Mouse (Mus musculus) forebrain, embryonic 10.5 days (tissue): ENCODE results near the gene Pea15a. TPM values are rescaled to one million over a fixed set of nuclear protein-coding genes. Genes with fewer than 3 reads are reported as not detected.
A peak's percentile ranks its signal among the peaks of the same experiment; 100 is the strongest.

Source experiments
- DNase-seq: peaks from one replicate; pipeline ENCODE4 v3.0.0-alpha.2; 2017; ENCODE audit warnings: low spot score; ENCODE audit errors: extremely low spot score
- H3K27ac ChIP-seq: fragments of 300-500 bp; sonication (generic); 2 replicates; pipeline ENCODE4 v1.5.1; 2016; ENCODE audit warnings: mild to moderate bottlenecking
- H3K27me3 ChIP-seq: fragments of 300-500 bp; sonication (generic); 2 replicates; pipeline ENCODE4 v1.6.1; 2016; ENCODE audit warnings: mild to moderate bottlenecking; ENCODE audit not compliant: poor library complexity, severe bottlenecking
- H3K36me3 ChIP-seq: fragments of 300-500 bp; sonication (generic); replicated peaks from 2 replicates; pipeline ENCODE4 v1.6.1; 2016; ENCODE audit warnings: mild to moderate bottlenecking, moderate library complexity
- H3K4me1 ChIP-seq: fragments of 300-500 bp; sonication (generic); 2 replicates; pipeline ENCODE4 v1.6.1; 2016
- H3K4me3 ChIP-seq: fragments of 300-500 bp; sonication (generic); 2 replicates; pipeline ENCODE4 v1.5.1; 2016; ENCODE audit warnings: mild to moderate bottlenecking, moderate library complexity
- H3K9me3 ChIP-seq: fragments of 300-500 bp; sonication (generic); 2 replicates; pipeline ENCODE4 v1.6.1; 2016; ENCODE audit warnings: mild to moderate bottlenecking, moderate library complexity
- WGBS: fragments of 180-500 bp; shearing (Covaris S2); methylation state at CpG from one replicate; pipeline ENCODE4 v1.1.7; 2016; 5-methylcytosine and 5-hydroxymethylcytosine counted together
- polyA plus RNA-seq: library from polyadenylated mRNA; unstranded; fragments of >200 nt; fragmentation: Nextera tagmentation; extraction: Ambion mirVana; gene quantifications from 2 replicates; pipeline ENCODE4 v1.2.1, GENCODE M21; 2016

Pea15a gene
- polyA plus RNA-seq, 1 experiment from 2014 or later, result 292 TPM

- Histone ChIP-seq H3K4me3 (peak overlapping the region; percentile 85), H3K27ac (peak overlapping the region; percentile 96), H3K9me3 (no peaks in the 10 kb centered on the region), H3K4me1 (peaks cover 82% of the 10 kb centered on the region), H3K36me3 (peaks cover 42% of the 10 kb centered on the region), H3K27me3 (no peaks in the 10 kb centered on the region)
- 13% methylated on average over 2 of the region's 2 CpGs for WGBS
- DNase-seq, result peak; percentile 91
These were observed 3.6 kb downstream of the Pea15a start for GRCm38 (mm10) chr1:172202894-172203522.

DNA sequence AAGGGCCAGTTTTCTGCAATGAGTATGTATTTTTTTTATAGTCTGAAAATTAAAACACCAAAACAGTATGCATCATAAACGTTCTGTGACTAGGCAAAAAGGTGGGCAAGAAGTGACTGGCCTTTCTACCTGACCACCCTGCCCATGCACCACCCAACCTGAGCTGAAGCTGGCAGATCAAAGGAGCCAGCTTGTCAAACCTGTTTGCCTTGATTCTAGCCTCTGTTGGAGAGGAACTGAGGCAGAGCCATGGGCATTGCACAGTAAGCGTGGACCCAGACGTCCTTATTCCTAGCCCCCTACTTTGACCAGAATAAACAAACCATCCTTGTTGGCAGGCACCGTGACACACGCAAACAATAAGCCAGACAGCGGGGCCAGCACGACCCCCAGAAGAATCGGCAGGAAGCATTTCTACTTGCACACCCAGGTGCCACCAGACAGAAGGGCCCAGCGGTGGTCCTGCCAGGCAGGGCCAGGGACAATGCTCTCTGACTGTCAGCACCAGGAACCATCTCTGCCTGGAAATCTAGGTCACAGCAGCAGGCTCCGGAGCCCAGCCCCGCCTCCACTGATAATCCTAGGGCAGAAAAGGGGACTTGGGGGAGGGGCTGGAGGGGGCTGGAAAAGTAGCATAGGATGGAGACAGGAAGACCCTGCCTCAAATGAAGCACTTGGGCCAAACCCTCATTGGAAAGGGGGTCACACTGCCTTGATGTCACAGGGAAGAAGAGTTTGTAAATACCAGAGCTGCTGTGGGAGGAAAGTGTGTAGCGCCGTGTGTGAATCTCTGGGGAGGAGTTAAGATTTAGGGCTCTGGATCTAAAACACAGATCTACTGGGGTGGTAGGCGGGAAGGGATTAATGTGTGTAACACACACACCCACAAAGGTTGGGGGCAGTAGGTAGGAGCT, 4.4 kb downstream of the Pea15a start:
- 9% methylated on average over 14 of the region's 14 CpGs for WGBS
- DNase-seq, result peak; percentile 71
- Histone ChIP-seq H3K27me3 (no peaks in the 10 kb centered on the region), H3K27ac (peak overlapping the region; percentile 96), H3K9me3 (no peaks in the 10 kb centered on the region), H3K4me3 (peak overlapping the region; percentile 85), H3K4me1 (peaks cover 76% of the 10 kb centered on the region), H3K36me3 (peaks cover 50% of the 10 kb centered on the region)

- DNase-seq, result peak; percentile 67
- Histone ChIP-seq H3K27ac (peak overlapping the region; percentile 96), H3K27me3 (no peaks in the 10 kb centered on the region), H3K36me3 (peaks cover 63% of the 10 kb centered on the region), H3K4me3 (peak overlapping the region; percentile 85), H3K4me1 (peaks cover 65% of the 10 kb centered on the region), H3K9me3 (no peaks in the 10 kb centered on the region)
- 28% methylated on average over 7 of the region's 7 CpGs for whole genome bisulfite sequencing
These were observed 5.6 kb downstream of the Pea15a start for GRCm38 (mm10) chr1:172200871-172201447.

DNA sequence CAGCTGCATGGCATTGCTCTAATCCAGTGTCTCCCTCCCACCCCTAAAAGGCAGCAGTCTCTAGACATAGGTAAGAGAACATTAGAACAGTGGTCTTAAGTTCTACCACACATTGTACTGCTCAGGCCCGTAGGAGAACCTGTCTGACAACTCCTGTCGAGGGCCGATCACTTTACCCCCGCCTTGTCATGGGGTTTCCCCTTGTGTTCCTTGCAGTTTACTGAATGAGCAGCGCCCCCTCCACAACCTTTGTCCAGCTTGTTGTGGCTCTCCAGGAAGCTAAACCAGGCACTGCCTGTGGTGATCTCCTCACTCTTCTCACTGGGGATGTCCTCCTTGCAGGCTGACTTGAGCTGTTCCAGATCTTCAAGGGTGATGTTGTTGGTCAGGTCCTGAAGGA, 6.4 kb downstream of the Pea15a start:
- peak overlapping the region; percentile 85 for H3K4me3 ChIP-seq
- H3K4me1 ChIP-seq, result peaks cover 57% of the 10 kb centered on the region
- WGBS, result 81% methylated on average over 5 of the region's 5 CpGs
- no peak for DNase-seq
- H3K27me3 ChIP-seq, result no peaks in the 10 kb centered on the region
- H3K27ac ChIP-seq, result peak overlapping the region; percentile 96
- H3K36me3 ChIP-seq, result peaks cover 71% of the 10 kb centered on the region
- no peaks in the 10 kb centered on the region for H3K9me3 ChIP-seq

DNA sequence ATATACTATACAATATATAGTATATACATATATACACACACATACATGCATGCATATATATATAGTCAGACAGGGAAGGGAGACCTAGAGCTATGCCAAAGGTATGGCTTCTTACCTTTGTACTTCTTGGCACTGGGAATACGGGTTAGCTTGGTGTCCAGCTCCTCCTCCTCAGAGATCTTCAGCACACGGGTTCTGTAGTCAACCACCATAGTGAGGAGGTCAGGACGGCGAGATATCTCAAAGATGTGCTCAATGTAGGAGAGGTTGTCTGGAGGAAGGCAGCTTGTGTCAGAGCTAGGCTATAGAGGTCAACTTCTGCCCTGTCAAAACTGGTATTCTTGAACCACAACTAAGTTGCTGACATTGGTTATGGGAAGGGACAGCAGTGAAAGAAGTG, 7.6 kb downstream of the Pea15a start:
- no peak overlapping the region for H3K4me3 ChIP-seq
- H3K27me3 ChIP-seq, result no peaks in the 10 kb centered on the region
- peaks cover 82% of the 10 kb centered on the region for H3K36me3 ChIP-seq
- no peak for DNase-seq
- H3K9me3 ChIP-seq, result no peaks in the 10 kb centered on the region
- H3K4me1 ChIP-seq, result peaks cover 53% of the 10 kb centered on the region
- no peak overlapping the region for H3K27ac ChIP-seq
- WGBS, result 91% methylated on average over 4 of the region's 4 CpGs

- no peak overlapping the region for H3K27ac ChIP-seq
- no peak overlapping the region for H3K4me3 ChIP-seq
- peaks cover 89% of the 10 kb centered on the region for H3K36me3 ChIP-seq
- H3K9me3 ChIP-seq, result no peaks in the 10 kb centered on the region
- WGBS, result 94% methylated on average over 8 of the region's 8 CpGs
- peaks cover 47% of the 10 kb centered on the region for H3K4me1 ChIP-seq
- no peaks in the 10 kb centered on the region for H3K27me3 ChIP-seq
- DNase-seq, result no peak
These were observed 8.3 kb downstream of the Pea15a start for GRCm38 (mm10) chr1:172198316-172198715.

- no peak for DNase-seq
- H3K27me3 ChIP-seq, result no peaks in the 10 kb centered on the region
- 0 out of 2 replicates have a peak overlapping the region, but pooled peaks have one; percentile 30 for H3K27ac ChIP-seq
- peaks cover 42% of the 10 kb centered on the region for H3K4me1 ChIP-seq
- H3K36me3 ChIP-seq, result peaks cover 89% of the 10 kb centered on the region
- no peaks in the 10 kb centered on the region for H3K9me3 ChIP-seq
- H3K4me3 ChIP-seq, result no peak overlapping the region
- WGBS, result 85% methylated on average over 5 of the region's 5 CpGs
These were observed 8.8 kb downstream of the Pea15a start for GRCm38 (mm10) chr1:172197851-172198250.

DNA sequence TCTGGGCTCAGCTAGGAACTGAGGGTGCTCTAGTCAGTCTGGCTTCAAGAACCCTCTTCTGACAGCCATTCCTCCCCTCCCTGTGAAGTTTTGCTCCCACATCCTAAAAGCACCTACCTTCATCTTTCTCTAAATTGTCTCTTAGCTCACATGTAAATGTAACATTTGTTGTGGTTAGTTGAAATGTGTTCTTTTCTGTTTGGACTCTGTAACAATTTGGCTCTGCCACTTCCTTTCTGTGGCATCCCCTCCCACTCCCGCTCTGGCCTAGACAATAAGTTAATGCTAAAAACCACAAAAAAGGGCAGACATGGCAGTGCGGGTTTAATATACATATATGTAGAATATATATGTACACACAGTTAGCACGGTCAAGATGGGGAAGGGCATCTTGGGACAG, 9.5 kb downstream of the Pea15a start:
- Histone ChIP-seq H3K4me3 (no peak overlapping the region), H3K9me3 (no peaks in the 10 kb centered on the region), H3K27me3 (no peaks in the 10 kb centered on the region), H3K27ac (no peak overlapping the region), H3K36me3 (peaks cover 95% of the 10 kb centered on the region), H3K4me1 (peaks cover 35% of the 10 kb centered on the region)
- WGBS, result 91% methylated on average over 3 of the region's 3 CpGs
- DNase-seq, result no peak

DNA sequence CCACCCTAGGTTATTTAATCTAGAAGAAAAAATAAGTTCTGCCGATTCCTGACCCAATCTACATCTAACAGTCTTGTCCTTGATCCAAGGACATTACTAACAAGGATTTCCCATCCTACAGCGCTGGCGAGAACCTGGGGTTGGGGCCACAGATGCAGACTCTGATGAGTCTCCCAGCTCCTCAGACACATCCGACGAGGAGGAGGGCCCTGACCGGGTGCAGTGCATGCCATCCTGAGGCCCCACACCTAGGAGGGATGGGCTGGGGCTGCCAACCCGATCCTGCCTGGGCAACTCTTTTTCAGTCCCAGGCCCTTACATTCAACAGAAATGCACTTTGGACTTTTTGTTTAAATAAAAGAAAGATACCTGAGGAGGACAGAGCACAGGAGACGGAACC, 12.2 kb downstream of the Pea15a start:
- WGBS, result 87% methylated on average over 8 of the region's 8 CpGs
- H3K27ac ChIP-seq, result 0 out of 2 replicates have a peak overlapping the region, but pooled peaks have one; percentile 40

GRCm38 (mm10) chr1:172192217-172192616, 14.4 kb downstream of the Pea15a start:
- 95% methylated on average over 3 of the region's 3 CpGs for WGBS
- no peaks in the 10 kb centered on the region for H3K27me3 ChIP-seq
- H3K36me3 ChIP-seq, result peaks cover 96% of the 10 kb centered on the region
- H3K9me3 ChIP-seq, result no peaks in the 10 kb centered on the region
- DNase-seq, result no peak
- no peak overlapping the region for H3K4me3 ChIP-seq
- H3K27ac ChIP-seq, result no peak overlapping the region
- peaks cover 8% of the 10 kb centered on the region; the same call in 1 of the 2 replicates for H3K4me1 ChIP-seq

More for the DNA sequence above, 12.2 kb downstream of the Pea15a start:
- Histone ChIP-seq H3K4me1 (peaks cover 8% of the 10 kb centered on the region; the same call in 1 of the 2 replicates), H3K9me3 (no peaks in the 10 kb centered on the region), H3K36me3 (peaks cover 95% of the 10 kb centered on the region), H3K27me3 (no peaks in the 10 kb centered on the region), H3K4me3 (no peak overlapping the region)
- no peak for DNase-seq

DNA sequence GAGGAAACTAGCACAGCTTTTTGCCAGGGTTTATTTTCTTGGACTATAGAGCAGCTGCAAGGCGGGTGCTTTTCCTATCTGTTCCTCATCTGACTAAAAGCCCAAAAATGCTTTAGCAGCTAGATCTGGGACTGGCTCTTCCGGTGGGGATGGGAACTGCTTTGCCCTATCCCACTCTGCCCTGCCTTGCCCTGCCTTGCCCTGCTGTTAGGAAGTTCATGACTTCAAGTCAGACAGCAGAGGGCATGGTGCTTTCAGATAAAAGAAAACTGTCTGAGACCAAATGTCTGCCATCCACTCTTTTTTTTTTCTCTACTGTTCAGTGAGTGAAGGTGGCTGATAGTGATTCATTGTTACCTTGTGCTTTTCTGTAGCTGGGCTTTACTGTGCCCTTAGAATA, 15.0 kb downstream of the Pea15a start:
- 87% methylated on average over 2 of the region's 2 CpGs for WGBS

GRCm38 (mm10) chr1:172188891-172189290, 17.7 kb downstream of the Pea15a start:
- no peaks in the 10 kb centered on the region for H3K27me3 ChIP-seq
- no peaks in the 10 kb centered on the region for H3K9me3 ChIP-seq
- H3K36me3 ChIP-seq, result peaks cover 93% of the 10 kb centered on the region
- H3K27ac ChIP-seq, result no peak overlapping the region
- H3K4me1 ChIP-seq, result no peaks in the 10 kb centered on the region
- DNase-seq, result peak; percentile 21
- no peak overlapping the region for H3K4me3 ChIP-seq
- 78% methylated on average over 4 of the region's 4 CpGs for WGBS

More for the DNA sequence above, 15.0 kb downstream of the Pea15a start:
- Histone ChIP-seq H3K36me3 (peaks cover 96% of the 10 kb centered on the region), H3K9me3 (no peaks in the 10 kb centered on the region), H3K27me3 (no peaks in the 10 kb centered on the region), H3K27ac (no peak overlapping the region), H3K4me3 (no peak overlapping the region), H3K4me1 (peaks cover 8% of the 10 kb centered on the region; the same call in 1 of the 2 replicates)
- DNase-seq, result no peak
